ENCODE assay signal across 26 mouse cellular contexts in genomic region chr5:149096284-149096683, GRCm38 (mm10).
DNase-seq lines count a peak whose midpoint lies in the region; ATAC-seq and TF ChIP-seq lines count a peak whose summit lies in the region.
"Had no signal": no experiment of that assay in that cellular context is flagged by ENCODE, and none has a peak within 500 bp of the region (broad histone marks: within the 10 kb centered on the region; RNA-seq: fewer than 3 reads in every experiment).

No protein-coding gene starts in this region.

- H3K4me1 ChIP-seq in E14TG2a.4 (replicated peaks; ENCODE audit: low read depth, low read length): peaks cover 28% of the 10 kb centered on the region
- peaks cover 19% of the 10 kb centered on the region for H3K4me1 ChIP-seq in liver, embryonic 13.5 days (replicated peaks)
- H3K4me1 ChIP-seq in liver, embryonic 16.5 days (ENCODE audit: control insufficient read depth, low read depth, low read length): no peaks in the 10 kb centered on the region; the same call in 1 of the 2 replicates
- H3K4me1 ChIP-seq in cerebellum, adult 2 months (ENCODE audit: control insufficient read depth, insufficient read depth, low read length): no peaks in the 10 kb centered on the region
- H3K4me1 ChIP-seq: embryonic facial prominence, embryonic 10.5 days; embryonic facial prominence, embryonic 13.5 days; forebrain, embryonic 12.5 days; forebrain, embryonic 15.5 days; hindbrain, embryonic 12.5 days; hindbrain, embryonic 15.5 days had no signal

- DNase-seq in liver, embryonic 13.5 days: no peak
- DNase-seq in cerebellum, postnatal 10 days: no peak
- no peak for DNase-seq in right cerebral cortex, postnatal 25 days
- no peak for DNase-seq in cerebellum, adult 2 months
- DNase-seq: adrenal gland, adult 2 months; adrenal gland, postnatal 14 days; B cell, adult 2 months; cerebellum, adult 11 months; cerebellum, adult 8-10 months; cerebellum, postnatal 14 days; gastrocnemius, postnatal 25 days; heart, adult 2 months; heart, postnatal 14 days had no signal

- 44% methylated on average over 11 of the region's 11 CpGs for WGBS in liver, embryonic 13.5 days (ENCODE audit: insufficient replicate concordance)
- 50% methylated on average over 11 of the region's 11 CpGs for WGBS in liver, embryonic 16.5 days (ENCODE audit: insufficient replicate concordance)
- WGBS in cerebellum, adult 2 months: 75% methylated on average over 11 of the region's 11 CpGs

- TF ChIP-seq POLR2A in cerebellum, adult 2 months (IDR thresholded peaks at IDR 0.05; ENCODE audit: borderline replicate concordance, insufficient read depth, low read length): no peak

- H3K9ac ChIP-seq in liver, embryonic 13.5 days: no peak overlapping the region
- no peak overlapping the region for H3K9ac ChIP-seq in liver, embryonic 16.5 days (ENCODE audit: low read depth, low read length)
- H3K9ac ChIP-seq: embryonic facial prominence, embryonic 13.5 days; forebrain, embryonic 12.5 days; forebrain, embryonic 15.5 days; heart, embryonic 13.5 days; hindbrain, embryonic 12.5 days; hindbrain, embryonic 15.5 days had no signal

- ATAC-seq in liver, embryonic 13.5 days (ENCODE audit: low read depth): peak; percentile 58; the same call in 1 of the 2 replicates
- peak; percentile 21; the same call in 1 of the 2 replicates for ATAC-seq in liver, embryonic 16.5 days (ENCODE audit: low read depth)
- ATAC-seq in megakaryocyte-erythroid progenitor cell, adult 5-6 weeks (replicated peaks; ENCODE audit: low FRiP score, low TSS enrichment, poor library complexity, severe bottlenecking): peak; percentile 33; the same call in 1 of the 2 replicates
- ATAC-seq: forebrain, embryonic 15.5 days had no signal

- H3K4me2 ChIP-seq in liver, embryonic 13.5 days: peak overlapping the region; percentile 32; the same call in 1 of the 2 replicates
- no peak overlapping the region for H3K4me2 ChIP-seq in liver, embryonic 16.5 days (ENCODE audit: low read depth, low read length)
- H3K4me2 ChIP-seq: embryonic facial prominence, embryonic 13.5 days; forebrain, embryonic 12.5 days; forebrain, embryonic 15.5 days; heart, embryonic 13.5 days; hindbrain, embryonic 12.5 days; hindbrain, embryonic 15.5 days had no signal

- H3K4me3 ChIP-seq in E14TG2a.4 (replicated peaks; ENCODE audit: low read length): peak overlapping the region; percentile 43; the same call in 1 of the 2 replicates
- no peak overlapping the region for H3K4me3 ChIP-seq in liver, embryonic 13.5 days (replicated peaks)
- H3K4me3 ChIP-seq in liver, embryonic 16.5 days (ENCODE audit: low read depth, low read length): no peak overlapping the region
- no peak overlapping the region for H3K4me3 ChIP-seq in cerebellum, adult 2 months (replicated peaks; ENCODE audit: insufficient read depth, low read depth, low read length)
- H3K4me3 ChIP-seq: embryonic facial prominence, embryonic 10.5 days; embryonic facial prominence, embryonic 13.5 days; erythroblast, embryonic 14.5 days; forebrain, embryonic 12.5 days; forebrain, embryonic 15.5 days; heart, adult 2 months; heart, embryonic 10.5 days; heart, embryonic 13.5 days; hindbrain, embryonic 12.5 days; hindbrain, embryonic 15.5 days had no signal

- H3K36me3 ChIP-seq in E14TG2a.4 (ENCODE audit: insufficient read depth, low read length): no peaks in the 10 kb centered on the region
- H3K36me3 ChIP-seq in liver, embryonic 13.5 days: no peaks in the 10 kb centered on the region
- no peaks in the 10 kb centered on the region for H3K36me3 ChIP-seq in liver, embryonic 16.5 days (ENCODE audit: control insufficient read depth, insufficient read depth)
- H3K36me3 ChIP-seq: embryonic facial prominence, embryonic 10.5 days; embryonic facial prominence, embryonic 13.5 days; forebrain, embryonic 12.5 days; forebrain, embryonic 15.5 days; heart, embryonic 10.5 days; heart, embryonic 13.5 days; hindbrain, embryonic 12.5 days; hindbrain, embryonic 15.5 days had no signal

- TF ChIP-seq CTCF in E14TG2a.4 (conservative IDR thresholded peaks at IDR 0.05; ENCODE audit: low read length): no peak
- no peak for TF ChIP-seq CTCF in cerebellum, adult 2 months (IDR thresholded peaks at IDR 0.05; ENCODE audit: borderline replicate concordance, insufficient read depth, low read depth, low read length)

- H3K9me3 ChIP-seq in E14TG2a.4 (ENCODE audit: low read length): no peaks in the 10 kb centered on the region
- H3K9me3 ChIP-seq in liver, embryonic 13.5 days (replicated peaks): no peaks in the 10 kb centered on the region
- no peaks in the 10 kb centered on the region for H3K9me3 ChIP-seq in liver, embryonic 16.5 days (replicated peaks; ENCODE audit: control insufficient read depth, low read length)
- H3K9me3 ChIP-seq: embryonic facial prominence, embryonic 10.5 days; embryonic facial prominence, embryonic 13.5 days; forebrain, embryonic 12.5 days; forebrain, embryonic 15.5 days; heart, embryonic 10.5 days; heart, embryonic 13.5 days; hindbrain, embryonic 12.5 days; hindbrain, embryonic 15.5 days had no signal

- H3K27me3 ChIP-seq in E14TG2a.4 (ENCODE audit: insufficient read depth, low read length): peaks cover 37% of the 10 kb centered on the region
- no peaks in the 10 kb centered on the region for H3K27me3 ChIP-seq in liver, embryonic 13.5 days
- no peaks in the 10 kb centered on the region for H3K27me3 ChIP-seq in liver, embryonic 16.5 days (ENCODE audit: control insufficient read depth, insufficient read depth, low read depth, low read length)
- H3K27me3 ChIP-seq in cerebellum, adult 2 months (ENCODE audit: control insufficient read depth, insufficient read depth, low read length): no peaks in the 10 kb centered on the region
- H3K27me3 ChIP-seq: CH12.LX; embryonic facial prominence, embryonic 13.5 days; forebrain, embryonic 12.5 days; forebrain, embryonic 15.5 days; hindbrain, embryonic 12.5 days; hindbrain, embryonic 15.5 days had no signal

- no peak overlapping the region for H3K27ac ChIP-seq in liver, embryonic 13.5 days
- H3K27ac ChIP-seq in liver, embryonic 16.5 days (ENCODE audit: low read length): no peak overlapping the region
- no peak overlapping the region for H3K27ac ChIP-seq in cerebellum, adult 2 months (ENCODE audit: insufficient read depth, low read length)
- H3K27ac ChIP-seq: embryonic facial prominence, embryonic 10.5 days; embryonic facial prominence, embryonic 13.5 days; forebrain, embryonic 12.5 days; forebrain, embryonic 15.5 days; heart, adult 2 months; heart, embryonic 10.5 days; heart, embryonic 13.5 days; hindbrain, embryonic 12.5 days; hindbrain, embryonic 15.5 days had no signal
